Mouse (Mus musculus): Measurements from ENCODE around the gene Rarres1. TPM values are rescaled to one million over a fixed set of nuclear protein-coding genes. Genes with fewer than 3 reads are reported as not detected.

Rarres1 gene
- polyA plus RNA-seq, 1 experiment from 2014 or later: 1.5 TPM

DNA sequence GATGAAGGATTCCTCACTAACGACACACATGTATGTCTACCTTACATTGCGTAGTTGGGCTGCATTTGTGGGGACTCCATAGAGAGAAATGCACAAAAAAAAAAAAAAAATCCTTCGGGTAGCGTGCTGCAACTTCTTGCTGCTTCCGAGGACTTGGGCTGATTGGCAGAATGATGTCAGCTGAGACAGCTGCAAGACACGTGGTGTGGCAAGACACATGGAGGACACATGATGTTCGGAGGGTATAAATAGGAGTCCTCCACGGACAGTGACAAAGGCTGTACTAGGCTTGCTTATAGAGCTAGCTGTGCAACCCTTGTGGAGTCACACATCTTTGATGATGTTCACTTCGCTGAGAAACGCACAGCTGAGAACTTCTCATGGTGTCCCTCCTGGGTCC, 32.9 kb downstream of the Rarres1 start:
- peaks cover 17% of the 10 kb centered on the region for H3K36me3 ChIP-seq
- no peak for DNase-seq (ENCODE audit: low spot score)
- 94% methylated on average over 10 of the region's 10 CpGs for WGBS

DNA sequence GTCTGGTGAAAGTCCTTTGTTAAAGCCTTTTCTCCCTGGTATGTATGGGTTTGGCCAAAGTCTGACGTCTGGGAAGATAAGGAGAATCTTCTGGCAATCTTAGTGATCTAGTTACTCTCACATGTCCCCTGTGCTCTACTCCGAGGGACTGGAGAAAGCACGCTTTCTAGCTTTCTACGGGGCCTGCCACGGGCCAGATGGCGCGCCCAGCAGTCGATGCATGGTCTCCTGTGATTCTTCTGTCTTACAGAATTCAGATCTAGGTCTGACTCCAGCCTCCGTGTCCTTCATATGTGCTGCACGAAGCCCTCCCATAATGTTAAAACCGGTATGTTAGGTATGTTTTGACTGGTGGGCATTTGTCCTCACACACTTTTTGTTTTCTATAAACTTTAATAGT, 35.5 kb downstream of the Rarres1 start:
- Histone ChIP-seq H3K36me3 (peaks cover 42% of the 10 kb centered on the region), H3K9me3 (replicated peaks) (no peaks in the 10 kb centered on the region), H3K4me1 (no peaks in the 10 kb centered on the region), H3K27ac (replicated peaks) (no peak overlapping the region), H3K4me3 (no peak overlapping the region), H3K27me3 (ENCODE audit: low read depth, poor library complexity, severe bottlenecking) (no peaks in the 10 kb centered on the region)
- WGBS: 95% methylated on average over 11 of the region's 11 CpGs
- DNase-seq (ENCODE audit: low spot score): no peak

More for the DNA sequence above, 32.9 kb downstream of the Rarres1 start:
- Histone ChIP-seq H3K27me3 (ENCODE audit: low read depth, poor library complexity, severe bottlenecking) (no peaks in the 10 kb centered on the region), H3K27ac (replicated peaks) (no peak overlapping the region), H3K4me3 (no peak overlapping the region), H3K9me3 (replicated peaks) (no peaks in the 10 kb centered on the region), H3K4me1 (no peaks in the 10 kb centered on the region)

DNA sequence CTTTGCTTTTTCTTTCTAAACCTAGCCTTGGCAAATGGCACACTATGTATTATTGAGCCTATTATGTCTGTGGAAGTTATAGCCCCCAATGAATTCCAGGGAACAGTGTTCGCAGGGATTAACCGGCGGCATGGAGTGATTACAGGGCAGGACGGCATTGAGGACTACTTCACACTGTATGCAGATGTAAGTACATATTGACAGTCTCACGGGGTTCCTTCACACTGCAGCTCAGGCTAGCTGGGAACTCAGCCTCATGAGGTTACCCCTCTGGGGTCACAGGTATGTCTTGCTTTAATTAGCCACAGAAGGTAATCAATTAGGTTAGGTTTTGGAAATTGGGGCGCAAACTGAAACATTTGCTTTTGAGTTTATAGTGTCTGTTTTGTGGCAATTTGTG, 41.9 kb downstream of the Rarres1 start:
- 91% methylated on average over 6 of the region's 6 CpGs for WGBS
- peaks cover 71% of the 10 kb centered on the region for H3K36me3 ChIP-seq

GRCm38 (mm10) chr3:67471408-67472127, 43.8 kb downstream of the Rarres1 start:
- no peak overlapping the region for H3K4me3 ChIP-seq
- 87% methylated on average over 4 of the region's 4 CpGs for WGBS
- no peak overlapping the region for H3K27ac ChIP-seq (replicated peaks)
- H3K4me1 ChIP-seq: no peaks in the 10 kb centered on the region
- peaks cover 69% of the 10 kb centered on the region for H3K36me3 ChIP-seq
- no peaks in the 10 kb centered on the region for H3K27me3 ChIP-seq (ENCODE audit: low read depth, poor library complexity, severe bottlenecking)
- no peaks in the 10 kb centered on the region for H3K9me3 ChIP-seq (replicated peaks)
- no peak for DNase-seq (ENCODE audit: low spot score)

More for the DNA sequence above, 41.9 kb downstream of the Rarres1 start:
- no peaks in the 10 kb centered on the region for H3K27me3 ChIP-seq (ENCODE audit: low read depth, poor library complexity, severe bottlenecking)
- no peaks in the 10 kb centered on the region for H3K9me3 ChIP-seq (replicated peaks)
- DNase-seq (ENCODE audit: low spot score): no peak
- no peak overlapping the region for H3K27ac ChIP-seq (replicated peaks)
- H3K4me3 ChIP-seq: no peak overlapping the region
- no peaks in the 10 kb centered on the region for H3K4me1 ChIP-seq

GRCm38 (mm10) chr3:67467281-67467680, 48.0 kb downstream of the Rarres1 start:
- WGBS: 97% methylated on average over 2 of the region's 2 CpGs
- Histone ChIP-seq H3K27ac (replicated peaks) (no peak overlapping the region), H3K36me3 (peaks cover 42% of the 10 kb centered on the region), H3K27me3 (ENCODE audit: low read depth, poor library complexity, severe bottlenecking) (no peaks in the 10 kb centered on the region), H3K4me1 (peaks cover 20% of the 10 kb centered on the region), H3K4me3 (no peak overlapping the region), H3K9me3 (replicated peaks) (no peaks in the 10 kb centered on the region)
- no peak for DNase-seq (ENCODE audit: low spot score)

GRCm38 (mm10) chr3:67466576-67466975, 48.7 kb downstream of the Rarres1 start:
- Histone ChIP-seq H3K9me3 (replicated peaks) (no peaks in the 10 kb centered on the region), H3K36me3 (peaks cover 38% of the 10 kb centered on the region), H3K27me3 (ENCODE audit: low read depth, poor library complexity, severe bottlenecking) (no peaks in the 10 kb centered on the region), H3K4me1 (peaks cover 27% of the 10 kb centered on the region), H3K27ac (replicated peaks) (no peak overlapping the region), H3K4me3 (no peak overlapping the region)
- no peak for DNase-seq (ENCODE audit: low spot score)
- WGBS: 95% methylated on average over 5 of the region's 5 CpGs

DNA sequence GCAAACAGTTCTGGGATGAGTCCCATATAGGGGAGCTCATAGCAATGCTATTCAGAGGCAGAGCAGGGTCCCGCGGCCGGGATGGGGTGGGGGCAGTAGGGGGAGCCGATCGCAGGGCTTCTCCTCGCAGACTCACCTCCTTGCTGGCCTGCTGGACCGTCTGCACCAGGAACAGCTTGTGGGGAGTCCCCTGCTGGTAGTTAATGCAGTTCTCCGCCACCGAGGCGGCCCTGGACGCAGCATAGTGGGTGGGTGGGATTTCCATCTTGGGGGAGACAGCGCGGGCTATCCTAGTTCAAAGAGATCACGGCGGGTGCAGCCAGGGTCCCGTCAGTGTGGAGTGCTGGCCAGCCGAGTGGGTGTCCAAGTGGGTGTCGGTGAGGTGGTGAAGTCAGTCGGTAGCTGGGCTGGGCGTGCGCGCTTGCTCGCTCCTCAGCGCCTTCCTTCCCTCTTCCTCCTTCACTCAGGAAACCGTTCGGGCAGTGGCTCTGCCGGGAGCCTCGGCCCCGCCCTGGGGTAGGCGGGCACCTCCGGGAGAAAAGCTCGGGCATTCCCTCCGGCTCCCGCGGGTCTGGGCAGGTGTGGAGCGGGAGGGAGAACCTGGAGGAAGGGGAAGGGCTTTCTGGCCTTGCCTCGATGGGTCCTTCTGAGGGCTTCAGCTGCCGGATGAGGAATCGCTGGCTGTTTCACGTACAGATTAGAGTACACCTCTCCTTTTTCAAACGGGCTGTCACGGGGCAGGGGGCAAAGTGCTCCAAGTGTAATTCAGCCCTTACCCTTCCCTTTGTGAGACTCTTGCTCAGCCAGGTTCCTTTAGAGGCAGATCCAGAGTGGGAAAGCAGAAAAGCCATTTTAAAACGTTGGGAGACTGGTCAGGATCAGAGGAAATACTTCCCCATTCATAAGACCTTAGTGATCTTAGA, 51.6 kb downstream of the Rarres1 start, which contains the start of gene Lxn:
Gene Lxn, minus strand, starts transcription at position 477 of the 923 bp plus-strand sequence.
- Histone ChIP-seq H3K4me3 (peak within 1 kb of the TSS; percentile 73), H3K36me3 (peaks cover 43% of the 10 kb centered on the region), H3K9me3 (replicated peaks) (no peaks in the 10 kb centered on the region), H3K4me1 (peaks cover 43% of the 10 kb centered on the region), H3K27me3 (ENCODE audit: low read depth, poor library complexity, severe bottlenecking) (no peaks in the 10 kb centered on the region), H3K27ac (replicated peaks) (peak within 1 kb of the TSS; percentile 86)
- 1% methylated on average over 39 of the region's 43 CpGs for WGBS
- DNase-seq (ENCODE audit: low spot score): peak; percentile 69

DNA sequence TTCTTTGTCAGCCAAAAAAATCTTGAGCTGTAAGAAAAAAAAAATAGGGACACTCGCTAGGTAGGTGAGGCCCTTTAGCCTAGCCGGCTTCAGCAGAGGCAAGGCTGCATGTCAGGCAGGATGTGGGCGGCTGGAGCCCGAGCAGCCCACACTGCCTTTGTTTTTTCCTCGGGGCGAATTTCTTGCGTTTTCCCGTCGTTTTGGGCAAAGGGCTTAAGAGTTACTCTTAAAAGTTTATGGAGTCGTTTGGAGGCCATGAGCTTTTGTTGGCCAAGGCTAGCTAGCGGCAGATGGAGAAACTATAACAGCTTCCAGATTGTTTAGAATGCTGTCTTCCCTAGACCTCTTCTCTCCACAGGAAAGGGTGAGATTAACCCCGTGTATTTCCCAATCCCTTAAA, 52.3 kb downstream of the Rarres1 start:
- 3% methylated on average over 12 of the region's 12 CpGs for WGBS
- peak; percentile 21 for DNase-seq (ENCODE audit: low spot score)
- no peaks in the 10 kb centered on the region for H3K9me3 ChIP-seq (replicated peaks)

GRCm38 (mm10) chr3:67462578-67462977, 52.7 kb downstream of the Rarres1 start:
- WGBS: 78% methylated on average over 10 of the region's 10 CpGs
- H3K4me1 ChIP-seq: peaks cover 43% of the 10 kb centered on the region
- peaks cover 41% of the 10 kb centered on the region for H3K36me3 ChIP-seq
- peak overlapping the region; percentile 73 for H3K4me3 ChIP-seq
- DNase-seq (ENCODE audit: low spot score): no peak
- H3K27me3 ChIP-seq (ENCODE audit: low read depth, poor library complexity, severe bottlenecking): no peaks in the 10 kb centered on the region
- no peak overlapping the region for H3K27ac ChIP-seq (replicated peaks)
- H3K9me3 ChIP-seq (replicated peaks): no peaks in the 10 kb centered on the region

More for the DNA sequence above, 52.3 kb downstream of the Rarres1 start:
- H3K27me3 ChIP-seq (ENCODE audit: low read depth, poor library complexity, severe bottlenecking): no peaks in the 10 kb centered on the region
- peak overlapping the region; percentile 86 for H3K27ac ChIP-seq (replicated peaks)
- H3K36me3 ChIP-seq: peaks cover 41% of the 10 kb centered on the region
- peak overlapping the region; percentile 73 for H3K4me3 ChIP-seq
- H3K4me1 ChIP-seq: peaks cover 43% of the 10 kb centered on the region

- peaks cover 43% of the 10 kb centered on the region for H3K4me1 ChIP-seq
- no peaks in the 10 kb centered on the region for H3K27me3 ChIP-seq (ENCODE audit: low read depth, poor library complexity, severe bottlenecking)
- H3K4me3 ChIP-seq: 0 out of 2 replicates have a peak overlapping the region, but pooled peaks have one; percentile 4
- 84% methylated on average over 7 of the region's 7 CpGs for WGBS
- no peak for DNase-seq (ENCODE audit: low spot score)
- H3K27ac ChIP-seq (replicated peaks): no peak overlapping the region
- no peaks in the 10 kb centered on the region for H3K9me3 ChIP-seq (replicated peaks)
- H3K36me3 ChIP-seq: peaks cover 44% of the 10 kb centered on the region
Observed at GRCm38 (mm10) chr3:67462015-67462414, 53.3 kb downstream of the Rarres1 start.

DNA sequence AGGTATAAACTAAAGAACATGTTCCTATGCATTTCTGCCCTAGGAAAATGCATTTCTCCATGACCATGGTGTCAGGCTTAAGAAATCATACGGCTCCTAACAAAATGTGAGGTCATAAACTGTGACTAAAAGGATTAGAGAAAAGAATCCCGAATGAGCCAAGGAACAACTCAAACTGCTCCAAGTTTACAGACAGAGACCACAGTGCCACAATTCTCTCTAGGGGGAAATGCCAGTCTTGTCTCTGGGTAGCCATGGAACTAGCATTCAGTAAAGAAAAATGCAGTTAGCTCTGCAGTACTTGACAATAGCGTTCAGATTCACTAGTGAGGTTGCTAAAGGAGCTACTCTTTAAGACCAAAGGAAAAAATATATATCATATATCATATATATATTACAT, 55.4 kb downstream of the Rarres1 start:
- H3K9me3 ChIP-seq (replicated peaks): no peaks in the 10 kb centered on the region
- H3K36me3 ChIP-seq: peaks cover 60% of the 10 kb centered on the region
- 57% methylated on average over 3 of the region's 3 CpGs for WGBS
- peaks cover 43% of the 10 kb centered on the region for H3K4me1 ChIP-seq
- H3K27ac ChIP-seq (replicated peaks): no peak overlapping the region
- no peak overlapping the region for H3K4me3 ChIP-seq
- H3K27me3 ChIP-seq (ENCODE audit: low read depth, poor library complexity, severe bottlenecking): no peaks in the 10 kb centered on the region
- DNase-seq (ENCODE audit: low spot score): no peak

DNA sequence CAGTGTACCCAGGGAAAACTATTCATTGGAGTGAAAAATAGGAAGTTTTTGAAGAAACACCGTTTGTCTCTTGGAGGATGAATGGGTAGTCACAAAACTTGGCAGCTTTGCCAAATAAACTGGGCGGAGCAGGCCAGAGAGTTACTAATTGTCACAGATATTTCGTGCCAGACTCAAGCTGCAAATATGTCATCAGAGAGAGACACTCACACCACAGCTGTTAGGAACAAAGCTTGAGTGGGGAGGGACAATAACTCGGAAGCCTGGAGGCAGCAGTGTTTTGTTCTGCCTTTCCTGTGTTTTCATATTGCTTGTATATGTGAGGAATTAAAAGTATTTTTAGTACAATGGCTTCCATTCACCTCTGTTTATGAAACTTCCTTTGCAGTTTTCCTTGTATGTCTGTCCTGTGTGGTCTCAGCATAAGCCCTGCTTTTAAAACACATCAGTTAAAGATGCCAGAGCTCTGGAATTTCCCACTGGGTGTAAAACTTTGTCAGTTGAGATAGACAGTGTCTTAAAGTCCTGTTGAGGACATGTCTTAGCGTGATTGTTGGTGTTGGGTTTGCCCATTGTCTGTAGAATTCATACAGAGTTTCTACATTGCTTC, 64.6 kb downstream of the Rarres1 start:
- Histone ChIP-seq H3K36me3 (peaks cover 96% of the 10 kb centered on the region), H3K9me3 (replicated peaks) (no peaks in the 10 kb centered on the region; the same call in 1 of the 2 replicates), H3K27me3 (ENCODE audit: low read depth, poor library complexity, severe bottlenecking) (no peaks in the 10 kb centered on the region), H3K27ac (replicated peaks) (no peak overlapping the region), H3K4me3 (no peak overlapping the region), H3K4me1 (no peaks in the 10 kb centered on the region)
- WGBS: 90% methylated on average over 5 of the region's 5 CpGs
- no peak for DNase-seq (ENCODE audit: low spot score)
